Mouse (Mus musculus) forebrain, embryonic 14.5 days (tissue): ENCODE measurements around the gene Olfr1097. TPM values are rescaled to one million over a fixed set of nuclear protein-coding genes. Genes with fewer than 3 reads are reported as not detected.

Experiments used
- ATAC-seq: fragments of 200-750 bp; cut with Nextera tagmentation; 2 replicates; pipeline ENCODE4 v1.8.0; 2017; ENCODE audit warnings: mild to moderate bottlenecking, moderate library complexity
- DNase-seq: peaks from one replicate; pipeline ENCODE4 v3.0.0-alpha.2; 2015; ENCODE audit warnings: low spot score
- H3K27ac ChIP-seq: fragments of 300-500 bp; sonication (generic); 2 replicates; pipeline ENCODE4 v1.5.1; 2014; ENCODE audit warnings: low read depth, mild to moderate bottlenecking, control low read depth, low read length, moderate library complexity
- H3K27me3 ChIP-seq: fragments of 300-500 bp; sonication (generic); replicated peaks from 2 replicates; pipeline ENCODE4 v1.6.1; 2014; ENCODE audit warnings: low read length, control low read depth, mixed read lengths; ENCODE audit not compliant: control insufficient read depth, insufficient read depth
- H3K36me3 ChIP-seq: fragments of 300-500 bp; sonication (generic); 2 replicates; pipeline ENCODE4 v1.6.1; 2014; ENCODE audit warnings: low read length, control low read depth; ENCODE audit not compliant: control insufficient read depth, insufficient read depth
- H3K4me1 ChIP-seq: fragments of 300-500 bp; sonication (generic); 2 replicates; pipeline ENCODE4 v1.6.1; 2014; ENCODE audit warnings: antibody characterized with exemption, low read length, control low read depth; ENCODE audit not compliant: control insufficient read depth, insufficient read depth
- H3K4me2 ChIP-seq: fragments of 300-500 bp; sonication (generic); 2 replicates; pipeline ENCODE4 v1.6.1; 2014; ENCODE audit warnings: mild to moderate bottlenecking, control low read depth, low read length
- H3K4me3 ChIP-seq: fragments of 300-500 bp; sonication (generic); 2 replicates; pipeline ENCODE4 v1.5.1; 2014; ENCODE audit warnings: low read depth, low read length, control low read depth
- H3K9ac ChIP-seq: fragments of 300-500 bp; sonication (generic); 2 replicates; pipeline ENCODE4 v1.6.1; 2014; ENCODE audit warnings: mild to moderate bottlenecking, low read length, control low read depth, moderate library complexity
- H3K9me3 ChIP-seq: fragments of 300-500 bp; sonication (generic); replicated peaks from 2 replicates; pipeline ENCODE4 v1.6.1; 2016; ENCODE audit warnings: low read length, control low read depth, mixed read lengths; ENCODE audit not compliant: control insufficient read depth
- WGBS: fragments of 180-500 bp; shearing (Covaris S2); extraction: QIAGEN DNeasy Blood & Tissue Kit; methylation state at CpG from one replicate; pipeline ENCODE4 v1.1.7; 2014; 5-methylcytosine and 5-hydroxymethylcytosine counted together
- polyA plus RNA-seq: library from polyadenylated mRNA; unstranded; fragments of >200 nt; fragmentation: Nextera tagmentation; extraction: Ambion mirVana; gene quantifications from 2 replicates; pipeline ENCODE4 v1.2.1, GENCODE M21; 2014

Gene Olfr1097
- polyA plus RNA-seq: not detected in 2 replicates

- DNase-seq: no peak
- Histone ChIP-seq H3K4me2 (no peak within 1 kb of the TSS), H3K36me3 (no peaks in the 10 kb centered on the region), H3K27ac (no peak within 1 kb of the TSS), H3K4me3 (no peak within 1 kb of the TSS), H3K9me3 (no peaks in the 10 kb centered on the region), H3K27me3 (no peaks in the 10 kb centered on the region), H3K4me1 (no peaks in the 10 kb centered on the region), H3K9ac (no peak within 1 kb of the TSS)
- no peak for ATAC-seq
- 98% methylated on average over 1 of the region's 1 CpGs for WGBS
These were observed at the start of gene Olfr1097 for GRCm38 (mm10) chr2:86892116-86892515. Gene Olfr1097 (minus strand): TSS chr2:86892216.

- no peak overlapping the region for H3K9ac ChIP-seq
- H3K9me3 ChIP-seq: no peaks in the 10 kb centered on the region
- H3K36me3 ChIP-seq: no peaks in the 10 kb centered on the region
- no peak for ATAC-seq
- no peak overlapping the region for H3K27ac ChIP-seq
- no peak overlapping the region for H3K4me2 ChIP-seq
- no peak for DNase-seq
- no peaks in the 10 kb centered on the region for H3K4me1 ChIP-seq
- no peak overlapping the region for H3K4me3 ChIP-seq
- no peaks in the 10 kb centered on the region for H3K27me3 ChIP-seq
These were observed 34.5 kb upstream of the Olfr1097 start for GRCm38 (mm10) chr2:86926557-86926956.

- Histone ChIP-seq H3K36me3 (no peaks in the 10 kb centered on the region), H3K9me3 (no peaks in the 10 kb centered on the region), H3K4me1 (no peaks in the 10 kb centered on the region), H3K27me3 (no peaks in the 10 kb centered on the region), H3K9ac (no peak within 1 kb of the TSS), H3K27ac (no peak within 1 kb of the TSS), H3K4me2 (no peak within 1 kb of the TSS), H3K4me3 (no peak within 1 kb of the TSS)
- ATAC-seq: no peak
- 91% methylated on average over 1 of the region's 1 CpGs for WGBS
- DNase-seq: no peak
These were observed 32.4 kb upstream of the Olfr1097 start, which contains the start of gene Olfr1098 for GRCm38 (mm10) chr2:86924445-86924844. Gene Olfr1098 (minus strand): TSS chr2:86924545.

- no peak overlapping the region for H3K27ac ChIP-seq
- H3K9me3 ChIP-seq: no peaks in the 10 kb centered on the region
- DNase-seq (no peak), ATAC-seq (no peak)
- H3K4me3 ChIP-seq: no peak overlapping the region
- H3K4me1 ChIP-seq: no peaks in the 10 kb centered on the region
- H3K36me3 ChIP-seq: no peaks in the 10 kb centered on the region
- H3K9ac ChIP-seq: no peak overlapping the region
- WGBS: 92% methylated on average over 2 of the region's 2 CpGs
- no peak overlapping the region for H3K4me2 ChIP-seq
- H3K27me3 ChIP-seq: no peaks in the 10 kb centered on the region
These were observed 13.6 kb upstream of the Olfr1097 start for GRCm38 (mm10) chr2:86905647-86906046.

GRCm38 (mm10) chr2:86874702-86875101 is 17.3 kb downstream of the Olfr1097 start, which contains the start of gene Gm13723:
Gene Gm13723 (minus strand): TSS chr2:86874802.
- Histone ChIP-seq H3K4me3 (no peak within 1 kb of the TSS), H3K27ac (no peak within 1 kb of the TSS), H3K4me2 (no peak within 1 kb of the TSS), H3K27me3 (no peaks in the 10 kb centered on the region), H3K9me3 (no peaks in the 10 kb centered on the region), H3K36me3 (no peaks in the 10 kb centered on the region), H3K4me1 (no peaks in the 10 kb centered on the region), H3K9ac (no peak within 1 kb of the TSS)
- WGBS: 51% methylated on average over 1 of the region's 1 CpGs
- ATAC-seq (no peak), DNase-seq (no peak)

GRCm38 (mm10) chr2:86851596-86851995 is 40.4 kb downstream of the Olfr1097 start, which contains the start of gene Olfr1095:
Gene Olfr1095 (minus strand): TSS chr2:86851696.
- no peaks in the 10 kb centered on the region for H3K36me3 ChIP-seq
- DNase-seq (no peak), ATAC-seq (no peak)
- H3K27ac ChIP-seq: no peak within 1 kb of the TSS
- no peaks in the 10 kb centered on the region for H3K4me1 ChIP-seq
- no peaks in the 10 kb centered on the region for H3K9me3 ChIP-seq
- 92% methylated on average over 3 of the region's 3 CpGs for WGBS
- H3K27me3 ChIP-seq: no peaks in the 10 kb centered on the region
- no peak within 1 kb of the TSS for H3K4me3 ChIP-seq
- H3K4me2 ChIP-seq: no peak within 1 kb of the TSS
- H3K9ac ChIP-seq: no peak within 1 kb of the TSS

Other genes with a start within 250 kb of the Olfr1097 start
- not detected in 2 replicates for gene Olfr1085, start 230.2 kb downstream of the Olfr1097 start, polyA plus RNA-seq
- gene Olfr1086, start 212.1 kb downstream of the Olfr1097 start, polyA plus RNA-seq: not detected in 2 replicates
- gene Olfr1087, start 193.8 kb downstream of the Olfr1097 start, polyA plus RNA-seq: not detected in 2 replicates
- not detected in 2 replicates for gene Olfr1089, start 158.5 kb downstream of the Olfr1097 start, polyA plus RNA-seq
- gene Olfr1090, start 133.2 kb downstream of the Olfr1097 start, polyA plus RNA-seq: not detected in 2 replicates
- not detected in 2 replicates for gene Olfr1093, start 109.7 kb downstream of the Olfr1097 start, polyA plus RNA-seq
- gene Olfr141, start 82.2 kb downstream of the Olfr1097 start, polyA plus RNA-seq: not detected in 2 replicates
- not detected in 2 replicates for gene Olfr1094, start 67.6 kb downstream of the Olfr1097 start, polyA plus RNA-seq
- not detected in 2 replicates for gene Olfr1095, start 40.5 kb downstream of the Olfr1097 start, polyA plus RNA-seq
- gene Gm13723, start 17.4 kb downstream of the Olfr1097 start, polyA plus RNA-seq: not detected in 2 replicates
- gene Olfr1098, start 32.3 kb upstream of the Olfr1097 start, polyA plus RNA-seq: not detected in 2 replicates
- not detected in 2 replicates for gene Olfr1099, start 68.5 kb upstream of the Olfr1097 start, polyA plus RNA-seq
- not detected in 2 replicates for gene Olfr1100, start 87.7 kb upstream of the Olfr1097 start, polyA plus RNA-seq
- gene Olfr1101, start 99.0 kb upstream of the Olfr1097 start, polyA plus RNA-seq: not detected in 2 replicates
- gene Olfr1102, start 106.2 kb upstream of the Olfr1097 start, polyA plus RNA-seq: not detected in 2 replicates
- not detected in 2 replicates for gene Olfr1104, start 134.9 kb upstream of the Olfr1097 start, polyA plus RNA-seq
- gene Olfr1105, start 144.3 kb upstream of the Olfr1097 start, polyA plus RNA-seq: not detected in 2 replicates
- gene Olfr1106, start 160.1 kb upstream of the Olfr1097 start, polyA plus RNA-seq: not detected in 2 replicates
- gene Olfr1107, start 183.6 kb upstream of the Olfr1097 start, polyA plus RNA-seq: not detected in 2 replicates
- gene Olfr1109, start 203.8 kb upstream of the Olfr1097 start, polyA plus RNA-seq: not detected in 2 replicates
- not detected in 2 replicates for gene Olfr259, start 222.4 kb upstream of the Olfr1097 start, polyA plus RNA-seq
- gene Olfr1110, start 248.1 kb upstream of the Olfr1097 start, polyA plus RNA-seq: not detected in 2 replicates